32 mouse cellular contexts compared by ENCODE assay signal in the genomic region with DNA sequence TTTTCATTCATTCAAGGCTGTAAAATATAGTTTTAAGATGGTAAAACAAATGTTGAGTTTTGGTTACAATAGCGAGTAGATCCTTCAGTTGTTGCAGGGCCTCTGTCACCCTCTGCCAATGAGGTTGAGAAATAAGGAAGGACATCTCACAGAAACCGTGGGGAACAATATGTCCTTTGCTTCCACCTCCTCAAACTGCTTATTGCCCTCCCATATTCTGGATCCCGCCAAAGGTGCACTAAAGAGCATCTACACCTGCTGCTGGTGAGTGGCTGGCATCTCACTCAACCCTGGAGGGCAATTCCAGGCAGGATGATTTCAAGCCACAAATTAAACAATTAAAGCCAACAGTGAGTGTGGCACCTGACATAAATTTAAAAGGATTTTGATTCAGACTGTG. TPM values are rescaled to one million over a fixed set of nuclear protein-coding genes. Genes with fewer than 3 reads are reported as not detected.
"Had no signal": no experiment of that assay in that cellular context is flagged by ENCODE, and none has a peak within 500 bp of the region (broad histone marks: within the 10 kb centered on the region; RNA-seq: fewer than 3 reads in every experiment).

No protein-coding gene starts in this region.

- H3K9me3 ChIP-seq: hindbrain, embryonic 10.5 days; hindbrain, embryonic 12.5 days; intestine, embryonic 15.5 days; limb, embryonic 10.5 days; limb, embryonic 12.5 days; liver, embryonic 13.5 days; liver, embryonic 15.5 days had no signal

- DNase-seq: gastrocnemius, adult 2 months; gastrocnemius, postnatal 10 days; gastrocnemius, postnatal 25 days; heart, adult 11 months; heart, adult 2 months; heart, postnatal 10 days; heart, postnatal 4 days; kidney, adult 18-20 months; kidney, adult 8-10 months; kidney, postnatal 10 days; kidney, postnatal 25 days; kidney, postnatal 4 days; liver; liver, embryonic 13.5 days had no signal

- H3K27ac ChIP-seq: gastrocnemius, adult 2 months; heart, adult 2 months; hindbrain, embryonic 10.5 days; hindbrain, embryonic 12.5 days; hindbrain, embryonic 14.5 days; intestine, embryonic 15.5 days; layer of hippocampus, adult 2 months; left cerebral cortex, adult 2 months; limb, embryonic 10.5 days; limb, embryonic 12.5 days; liver, embryonic 13.5 days; liver, embryonic 15.5 days had no signal

- H3K27me3 ChIP-seq: hindbrain, embryonic 12.5 days; intestine, embryonic 15.5 days; limb, embryonic 12.5 days; liver, embryonic 13.5 days; liver, embryonic 15.5 days had no signal

- ATAC-seq: hindbrain, embryonic 16.5 days; inflammation-experienced regulatory T-cells, adult 6 months; intestine, embryonic 15.5 days; intestine, postnatal 0 days had no signal

- H3K36me3 ChIP-seq: hindbrain, embryonic 10.5 days; hindbrain, embryonic 12.5 days; intestine, embryonic 15.5 days; limb, embryonic 10.5 days; limb, embryonic 12.5 days; liver, embryonic 13.5 days; liver, embryonic 15.5 days had no signal

- H3K4me3 ChIP-seq: gastrocnemius, adult 2 months; heart, adult 2 months; hindbrain, embryonic 10.5 days; hindbrain, embryonic 12.5 days; intestine, embryonic 15.5 days; layer of hippocampus, adult 2 months; left cerebral cortex, adult 2 months; limb, embryonic 10.5 days; limb, embryonic 12.5 days; liver, embryonic 13.5 days; liver, embryonic 15.5 days had no signal

- H3K4me2 ChIP-seq: heart, embryonic 11.5 days; hindbrain, embryonic 12.5 days; hindbrain, embryonic 14.5 days; intestine, embryonic 15.5 days; limb, embryonic 12.5 days; liver, embryonic 11.5 days; liver, embryonic 13.5 days; liver, embryonic 15.5 days had no signal

- H3K9ac ChIP-seq: hindbrain, embryonic 12.5 days; hindbrain, embryonic 14.5 days; intestine, embryonic 15.5 days; limb, embryonic 12.5 days; liver, embryonic 13.5 days; liver, embryonic 15.5 days had no signal

- H3K4me1 ChIP-seq: hindbrain, embryonic 10.5 days; hindbrain, embryonic 12.5 days; intestine, embryonic 15.5 days; limb, embryonic 12.5 days; liver, embryonic 13.5 days; liver, embryonic 15.5 days had no signal

RNA-seq across cellular contexts. Expression of gene Prr30, which starts 53.4 kb away (rescaled TPM):
- polyA plus RNA-seq: heart, embryonic 11.5 days; heart, embryonic 14.5 days; heart, embryonic 16.5 days; hindbrain, embryonic 10.5 days; hindbrain, embryonic 12.5 days; hindbrain, embryonic 14.5 days; hindbrain, embryonic 16.5 days; inflammation-experienced regulatory T-cells, adult 6 months; intestine, embryonic 15.5 days; intestine, postnatal 0 days; kidney, embryonic 14.5 days; kidney, embryonic 16.5 days; limb, embryonic 10.5 days; limb, embryonic 12.5 days; liver, embryonic 11.5 days; liver, embryonic 13.5 days; liver, embryonic 15.5 days had no signal
